Mouse (Mus musculus): ENCODE data around the gene Tspan15. TPM values are rescaled to one million over a fixed set of nuclear protein-coding genes. Genes with fewer than 3 reads are reported as not detected.

Gene Tspan15
- polyA plus RNA-seq, 1 experiment from 2014 or later, result 22.2 TPM

DNA sequence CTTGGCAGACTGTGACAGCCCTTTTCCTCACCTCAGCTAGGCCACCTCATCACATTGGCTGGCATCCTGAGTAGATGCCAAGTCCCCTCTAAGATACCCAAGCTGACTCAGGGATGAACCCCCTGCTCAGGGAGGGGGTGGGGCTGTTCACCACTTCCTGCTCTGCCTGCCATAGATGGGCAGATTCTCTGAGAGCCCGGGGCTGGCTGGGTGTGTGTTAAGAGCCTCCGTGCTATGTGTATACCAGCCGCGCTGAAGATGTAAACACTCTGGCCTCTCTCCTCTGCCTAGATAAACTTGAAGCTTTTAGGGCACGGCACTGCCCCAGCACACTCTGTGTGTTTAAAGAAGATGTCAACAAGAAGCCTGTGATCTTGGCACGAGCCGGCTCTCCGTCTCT lies 16.8 kb upstream of the Tspan15 start:
- no peak overlapping the region for H3K27ac ChIP-seq (replicated peaks)
- no peak for ATAC-seq (ENCODE audit: low FRiP score, low read depth)
- 54% methylated on average over 8 of the region's 8 CpGs for WGBS

DNA sequence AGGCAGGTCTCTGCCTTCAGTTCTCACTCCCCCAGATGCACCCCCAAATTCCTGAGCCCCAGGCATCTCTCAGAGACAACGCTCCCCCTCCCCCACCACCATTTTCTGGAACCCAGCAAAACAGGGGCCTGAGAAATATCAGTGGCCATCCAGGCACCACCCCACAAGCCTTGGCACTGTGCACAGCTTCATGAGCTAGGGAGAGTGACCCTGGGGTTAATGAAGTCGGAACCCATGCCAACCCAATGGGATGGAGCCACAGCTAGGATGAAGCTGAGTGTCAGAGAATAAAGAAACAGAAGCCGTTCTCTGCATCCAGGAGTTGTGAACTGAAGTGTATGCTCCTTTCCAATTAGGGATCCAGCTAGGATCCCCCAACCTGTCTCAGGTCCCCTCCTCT lies 16.1 kb upstream of the Tspan15 start:
- peaks cover 4% of the 10 kb centered on the region; the same call in 1 of the 2 replicates for H3K4me1 ChIP-seq (replicated peaks)
- ATAC-seq (ENCODE audit: low FRiP score, low read depth), result no peak
- H3K4me2 ChIP-seq, result no peak overlapping the region
- no peaks in the 10 kb centered on the region for H3K27me3 ChIP-seq
- no peaks in the 10 kb centered on the region for H3K36me3 ChIP-seq
- no peaks in the 10 kb centered on the region for H3K9me3 ChIP-seq
- H3K4me3 ChIP-seq, result no peak overlapping the region
- no peak overlapping the region for H3K9ac ChIP-seq
- 61% methylated on average over 3 of the region's 3 CpGs for WGBS
- H3K27ac ChIP-seq (replicated peaks), result no peak overlapping the region

More for the DNA sequence above, 16.8 kb upstream of the Tspan15 start:
- Histone ChIP-seq H3K27me3 (no peaks in the 10 kb centered on the region), H3K4me3 (no peak overlapping the region), H3K4me2 (no peak overlapping the region), H3K9ac (no peak overlapping the region), H3K36me3 (no peaks in the 10 kb centered on the region), H3K4me1 (replicated peaks) (peaks cover 4% of the 10 kb centered on the region; the same call in 1 of the 2 replicates), H3K9me3 (no peaks in the 10 kb centered on the region)

- Histone ChIP-seq H3K9me3 (no peaks in the 10 kb centered on the region), H3K27ac (replicated peaks) (no peak overlapping the region), H3K4me2 (no peak overlapping the region), H3K9ac (no peak overlapping the region), H3K36me3 (no peaks in the 10 kb centered on the region), H3K27me3 (no peaks in the 10 kb centered on the region), H3K4me3 (no peak overlapping the region), H3K4me1 (replicated peaks) (peaks cover 4% of the 10 kb centered on the region; the same call in 1 of the 2 replicates)
- ATAC-seq (ENCODE audit: low FRiP score, low read depth), result no peak
- WGBS, result 91% methylated on average over 9 of the region's 9 CpGs
These were observed 13.0 kb upstream of the Tspan15 start for GRCm38 (mm10) chr10:62244067-62244466.

- no peaks in the 10 kb centered on the region for H3K27me3 ChIP-seq
- peaks cover 4% of the 10 kb centered on the region; the same call in 1 of the 2 replicates for H3K4me1 ChIP-seq (replicated peaks)
- no peak overlapping the region for H3K4me3 ChIP-seq
- ATAC-seq (ENCODE audit: low FRiP score, low read depth), result 0 out of 2 replicates have a peak, but pooled peaks have one; percentile 48
- no peaks in the 10 kb centered on the region for H3K36me3 ChIP-seq
- H3K27ac ChIP-seq (replicated peaks), result no peak overlapping the region
- no peak overlapping the region for H3K9ac ChIP-seq
- H3K9me3 ChIP-seq, result no peaks in the 10 kb centered on the region
- WGBS, result 51% methylated on average over 13 of the region's 13 CpGs
- no peak overlapping the region for H3K4me2 ChIP-seq
These were observed 11.8 kb upstream of the Tspan15 start for GRCm38 (mm10) chr10:62242896-62243295.

DNA sequence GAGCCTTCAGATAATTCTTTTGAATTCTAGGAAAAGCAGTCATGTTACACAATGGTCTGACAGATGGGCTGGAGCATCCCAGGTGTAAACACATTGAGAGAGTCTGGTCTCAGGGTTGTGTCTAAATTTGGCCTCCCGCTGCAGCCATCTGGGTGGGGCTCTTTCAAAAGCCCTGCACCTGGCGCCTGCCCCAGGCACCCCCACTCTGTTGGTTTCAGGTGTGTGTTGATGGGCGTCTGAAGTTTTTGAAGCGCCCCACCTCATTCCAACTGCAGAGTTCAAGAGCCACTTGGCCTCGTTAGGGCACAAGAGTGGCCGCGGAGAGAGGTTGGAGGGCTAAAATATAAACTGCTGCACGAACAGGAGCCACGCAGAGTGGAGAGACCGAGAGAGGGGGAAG lies 11.3 kb upstream of the Tspan15 start:
- H3K4me1 ChIP-seq (replicated peaks), result peaks cover 4% of the 10 kb centered on the region; the same call in 1 of the 2 replicates
- H3K9me3 ChIP-seq, result no peaks in the 10 kb centered on the region
- H3K4me3 ChIP-seq, result no peak overlapping the region
- no peaks in the 10 kb centered on the region for H3K27me3 ChIP-seq
- H3K36me3 ChIP-seq, result no peaks in the 10 kb centered on the region
- H3K27ac ChIP-seq (replicated peaks), result no peak overlapping the region
- H3K9ac ChIP-seq, result no peak overlapping the region
- ATAC-seq (ENCODE audit: low FRiP score, low read depth), result no peak
- WGBS, result 86% methylated on average over 10 of the region's 10 CpGs
- no peak overlapping the region for H3K4me2 ChIP-seq

DNA sequence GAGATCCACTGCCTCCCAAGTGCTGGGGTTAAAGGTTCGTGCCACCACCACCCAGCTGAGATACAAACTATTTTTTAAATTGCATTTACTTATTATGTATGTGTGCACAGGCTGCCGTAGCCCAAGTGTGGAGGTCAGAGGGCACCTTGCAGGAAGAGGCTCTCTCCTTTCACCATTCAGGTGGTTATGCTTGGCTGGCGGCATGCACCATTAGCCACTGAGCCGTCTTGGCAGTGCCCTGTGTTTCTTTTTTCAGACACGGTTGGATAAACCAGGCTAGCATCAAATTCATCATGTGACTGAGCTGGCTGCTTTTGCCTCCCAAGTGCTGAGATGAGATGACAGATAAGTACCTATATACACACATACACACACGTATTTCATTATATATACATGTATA lies 8.2 kb upstream of the Tspan15 start:
- no peak overlapping the region for H3K27ac ChIP-seq (replicated peaks)
- H3K4me2 ChIP-seq, result no peak overlapping the region
- no peaks in the 10 kb centered on the region for H3K27me3 ChIP-seq
- ATAC-seq (ENCODE audit: low FRiP score, low read depth), result no peak
- 43% methylated on average over 6 of the region's 6 CpGs for WGBS
- H3K4me3 ChIP-seq, result no peak overlapping the region
- no peak overlapping the region for H3K9ac ChIP-seq
- no peaks in the 10 kb centered on the region for H3K36me3 ChIP-seq
- H3K9me3 ChIP-seq, result no peaks in the 10 kb centered on the region
- no peaks in the 10 kb centered on the region for H3K4me1 ChIP-seq (replicated peaks)

DNA sequence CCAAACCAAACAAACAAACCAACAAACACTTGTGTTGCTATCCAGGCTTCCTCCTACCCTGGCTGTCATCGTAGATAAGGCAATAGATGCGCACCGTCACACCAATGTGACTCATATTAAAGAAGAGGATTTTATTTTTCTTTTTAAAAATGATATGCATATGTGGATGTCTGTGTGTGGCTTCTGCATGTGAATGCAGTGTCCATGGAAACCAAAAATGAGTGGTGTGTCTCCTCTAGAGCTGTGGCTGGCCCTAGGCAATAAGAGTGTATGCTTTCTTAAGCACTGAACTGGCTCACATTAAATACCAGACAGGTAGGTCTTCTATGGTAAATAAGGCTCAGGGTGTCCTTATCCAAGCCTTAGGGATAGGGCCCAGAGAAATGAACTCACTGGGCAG lies 7.6 kb upstream of the Tspan15 start:
- Histone ChIP-seq H3K9ac (no peak overlapping the region), H3K9me3 (no peaks in the 10 kb centered on the region), H3K4me1 (replicated peaks) (no peaks in the 10 kb centered on the region), H3K27ac (replicated peaks) (no peak overlapping the region), H3K4me2 (no peak overlapping the region), H3K36me3 (no peaks in the 10 kb centered on the region), H3K27me3 (no peaks in the 10 kb centered on the region), H3K4me3 (no peak overlapping the region)
- WGBS, result 93% methylated on average over 3 of the region's 3 CpGs
- no peak for ATAC-seq (ENCODE audit: low FRiP score, low read depth)

- Histone ChIP-seq H3K36me3 (no peaks in the 10 kb centered on the region), H3K27me3 (no peaks in the 10 kb centered on the region), H3K4me2 (no peak overlapping the region), H3K27ac (replicated peaks) (no peak overlapping the region), H3K9ac (no peak overlapping the region), H3K4me3 (no peak overlapping the region), H3K9me3 (no peaks in the 10 kb centered on the region), H3K4me1 (replicated peaks) (no peaks in the 10 kb centered on the region)
- ATAC-seq (ENCODE audit: low FRiP score, low read depth), result no peak
- 90% methylated on average over 10 of the region's 10 CpGs for WGBS
These were observed 6.2 kb upstream of the Tspan15 start for GRCm38 (mm10) chr10:62237205-62237604.

GRCm38 (mm10) chr10:62236165-62236564 lies 5.1 kb upstream of the Tspan15 start:
- ATAC-seq (ENCODE audit: low FRiP score, low read depth), result no peak
- 91% methylated on average over 6 of the region's 6 CpGs for WGBS
- H3K27ac ChIP-seq (replicated peaks), result no peak overlapping the region

DNA sequence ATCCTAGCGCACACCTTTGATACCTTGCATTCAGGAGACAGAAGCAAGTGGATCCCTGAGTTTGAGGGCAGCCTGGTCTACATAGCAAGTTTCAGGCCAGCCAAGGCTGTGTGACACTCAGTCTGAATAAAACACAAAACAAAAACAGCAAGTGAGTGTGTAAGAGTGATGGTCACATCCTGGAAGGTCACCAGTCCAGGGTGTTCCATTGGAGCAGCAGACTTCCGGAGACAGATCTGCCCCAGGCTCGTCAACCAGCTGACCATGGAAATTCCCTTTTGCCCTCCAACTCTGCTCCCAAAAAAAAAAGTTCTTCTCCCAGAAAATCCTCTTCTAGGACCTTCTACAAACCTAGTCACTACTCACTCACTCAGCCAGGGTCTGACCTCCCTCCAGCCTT lies 760 bp upstream of the Tspan15 start:
- 83% methylated on average over 3 of the region's 3 CpGs for WGBS
- Histone ChIP-seq H3K36me3 (no peaks in the 10 kb centered on the region), H3K27me3 (no peaks in the 10 kb centered on the region), H3K4me2 (peak overlapping the region; percentile 93; the same call in 1 of the 2 replicates), H3K4me1 (replicated peaks) (peaks cover 10% of the 10 kb centered on the region), H3K9ac (no peak overlapping the region), H3K4me3 (no peak overlapping the region), H3K9me3 (no peaks in the 10 kb centered on the region), H3K27ac (replicated peaks) (no peak overlapping the region)
- ATAC-seq (ENCODE audit: low FRiP score, low read depth), result no peak

More at GRCm38 (mm10) chr10:62236165-62236564, 5.1 kb upstream of the Tspan15 start:
- Histone ChIP-seq H3K9me3 (no peaks in the 10 kb centered on the region), H3K4me3 (no peak overlapping the region), H3K4me1 (replicated peaks) (0 out of 2 replicates have a peak, but pooled peaks cover 3% of the 10 kb centered on the region), H3K4me2 (no peak overlapping the region), H3K27me3 (no peaks in the 10 kb centered on the region), H3K9ac (no peak overlapping the region), H3K36me3 (no peaks in the 10 kb centered on the region)

DNA sequence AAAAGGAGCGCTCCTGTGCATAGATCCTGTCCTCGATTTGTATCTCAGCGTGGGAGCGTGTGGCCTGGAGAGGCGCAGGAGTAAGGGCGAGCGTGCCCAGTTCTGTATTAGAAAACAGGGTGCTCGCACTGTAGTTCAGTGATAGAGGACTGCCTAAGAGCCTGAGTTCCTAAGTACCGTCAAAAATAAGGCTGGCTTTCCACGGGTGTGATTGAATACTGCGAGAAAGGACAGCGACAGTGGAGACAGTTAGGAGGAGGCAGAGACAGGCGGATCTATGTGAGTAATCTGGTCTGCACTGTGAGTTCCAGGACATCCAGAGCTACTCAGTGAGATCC lies 313 bp upstream of the Tspan15 start:
- Histone ChIP-seq H3K36me3 (no peaks in the 10 kb centered on the region), H3K27ac (replicated peaks) (no peak overlapping the region), H3K4me3 (peak overlapping the region; percentile 67), H3K4me2 (peak overlapping the region; percentile 93), H3K27me3 (no peaks in the 10 kb centered on the region), H3K9me3 (no peaks in the 10 kb centered on the region), H3K9ac (peak overlapping the region; percentile 38), H3K4me1 (replicated peaks) (peaks cover 10% of the 10 kb centered on the region)
- ATAC-seq (ENCODE audit: low FRiP score, low read depth), result no peak
- WGBS, result 2% methylated on average over 13 of the region's 13 CpGs

DNA sequence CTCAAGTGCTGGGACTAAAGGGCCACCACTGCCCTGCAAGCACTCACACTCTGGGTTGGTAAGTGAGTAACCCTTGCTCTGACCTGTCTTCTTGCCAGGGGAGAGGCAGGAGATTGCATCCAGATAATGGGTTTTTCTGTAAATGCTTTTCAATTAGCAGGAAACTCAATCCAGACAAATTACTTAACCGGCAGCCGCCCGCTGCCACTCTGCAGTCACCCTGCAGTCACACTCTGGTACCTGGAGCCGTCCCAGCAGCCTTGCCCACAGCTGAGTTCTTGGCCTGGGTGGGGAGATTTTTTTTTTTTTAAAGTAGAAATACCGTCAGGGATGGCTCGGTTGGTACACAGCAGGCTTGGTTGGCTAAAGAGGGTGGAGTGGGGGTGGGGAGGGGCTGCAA lies 2.9 kb downstream of the Tspan15 start:
- H3K9ac ChIP-seq, result no peak overlapping the region
- 60% methylated on average over 6 of the region's 6 CpGs for WGBS

GRCm38 (mm10) chr10:62225839-62226238 lies 5.2 kb downstream of the Tspan15 start:
- ATAC-seq (ENCODE audit: low FRiP score, low read depth), result no peak

More for the DNA sequence above, 2.9 kb downstream of the Tspan15 start:
- H3K36me3 ChIP-seq, result no peaks in the 10 kb centered on the region
- no peak overlapping the region for H3K4me2 ChIP-seq
- H3K27ac ChIP-seq (replicated peaks), result no peak overlapping the region
- H3K4me3 ChIP-seq, result no peak overlapping the region
- H3K9me3 ChIP-seq, result no peaks in the 10 kb centered on the region
- peaks cover 10% of the 10 kb centered on the region for H3K4me1 ChIP-seq (replicated peaks)
- H3K27me3 ChIP-seq, result no peaks in the 10 kb centered on the region
- no peak for ATAC-seq (ENCODE audit: low FRiP score, low read depth)

More at GRCm38 (mm10) chr10:62225839-62226238, 5.2 kb downstream of the Tspan15 start:
- H3K9me3 ChIP-seq, result no peaks in the 10 kb centered on the region
- WGBS, result 76% methylated on average over 7 of the region's 7 CpGs
- no peaks in the 10 kb centered on the region for H3K27me3 ChIP-seq
- H3K36me3 ChIP-seq, result no peaks in the 10 kb centered on the region
- H3K9ac ChIP-seq, result no peak overlapping the region
- H3K4me1 ChIP-seq (replicated peaks), result peaks cover 7% of the 10 kb centered on the region
- H3K27ac ChIP-seq (replicated peaks), result no peak overlapping the region
- H3K4me2 ChIP-seq, result no peak overlapping the region
- no peak overlapping the region for H3K4me3 ChIP-seq

All from hindbrain, embryonic 15.5 days (tissue).